Mouse (Mus musculus) hindbrain, embryonic 14.5 days (tissue): ENCODE results near the gene Etl4. TPM values are rescaled to one million over a fixed set of nuclear protein-coding genes. Genes with fewer than 3 reads are reported as not detected.

Experiments used
- ATAC-seq: fragments of 200-750 bp; cut with Nextera tagmentation; 2 replicates; pipeline ENCODE4 v1.8.0; 2017; ENCODE audit warnings: moderate number of reproducible peaks, mild to moderate bottlenecking, moderate TSS enrichment, moderate library complexity; ENCODE audit not compliant: low FRiP score
- DNase-seq: peaks from one replicate; pipeline ENCODE4 v3.0.0-alpha.2; 2015; ENCODE audit warnings: low spot score
- H3K27ac ChIP-seq: fragments of 300-500 bp; sonication (generic); 2 replicates; pipeline ENCODE4 v1.5.1; 2014; ENCODE audit warnings: mild to moderate bottlenecking, moderate library complexity
- H3K27me3 ChIP-seq: fragments of 300-500 bp; sonication (generic); 2 replicates; pipeline ENCODE4 v1.6.1; 2014; ENCODE audit warnings: mild to moderate bottlenecking, low read length, mixed read lengths; ENCODE audit not compliant: control insufficient read depth, insufficient read depth
- H3K36me3 ChIP-seq: fragments of 300-500 bp; sonication (generic); replicated peaks from 2 replicates; pipeline ENCODE4 v1.6.1; 2014; ENCODE audit not compliant: control insufficient read depth, insufficient read depth
- H3K4me1 ChIP-seq: fragments of 300-500 bp; sonication (generic); replicated peaks from 2 replicates; pipeline ENCODE4 v1.6.1; 2014; ENCODE audit warnings: antibody characterized with exemption, low read length, mixed read lengths; ENCODE audit not compliant: control insufficient read depth, insufficient read depth
- H3K4me2 ChIP-seq: fragments of 300-500 bp; sonication (generic); replicated peaks from 2 replicates; pipeline ENCODE4 v1.6.1; 2014; ENCODE audit warnings: mild to moderate bottlenecking, moderate library complexity
- H3K4me3 ChIP-seq: fragments of 300-500 bp; sonication (generic); replicated peaks from 2 replicates; pipeline ENCODE4 v1.5.1; 2014; ENCODE audit warnings: mild to moderate bottlenecking, low read length
- H3K9ac ChIP-seq: fragments of 300-500 bp; sonication (generic); 2 replicates; pipeline ENCODE4 v1.6.1; 2014
- H3K9me3 ChIP-seq: fragments of 300-500 bp; sonication (generic); 2 replicates; pipeline ENCODE4 v1.6.1; 2016; ENCODE audit warnings: low read length; ENCODE audit not compliant: control insufficient read depth
- WGBS: fragments of 180-500 bp; shearing (Covaris S2); extraction: QIAGEN DNeasy Blood & Tissue Kit; methylation state at CpG from one replicate; pipeline ENCODE4 v1.1.7; 2014; 5-methylcytosine and 5-hydroxymethylcytosine counted together
- polyA plus RNA-seq: library from polyadenylated mRNA; unstranded; fragments of >200 nt; fragmentation: Nextera tagmentation; extraction: Ambion mirVana; gene quantifications from 2 replicates; pipeline ENCODE4 v1.2.1, GENCODE M21; 2014

Etl4 gene
- polyA plus RNA-seq, 1 experiment from 2014 or later, result 5.9 TPM

GRCm38 (mm10) chr2:20749687-20750086 lies 840.1 kb downstream of the Etl4 start:
- Histone ChIP-seq H3K27me3 (no peaks in the 10 kb centered on the region), H3K4me1 (no peaks in the 10 kb centered on the region), H3K9ac (no peak overlapping the region), H3K4me3 (no peak overlapping the region), H3K27ac (no peak overlapping the region), H3K9me3 (no peaks in the 10 kb centered on the region), H3K36me3 (no peaks in the 10 kb centered on the region), H3K4me2 (no peak overlapping the region)
- 91% methylated on average over 3 of the region's 3 CpGs for WGBS
- DNase-seq (no peak), ATAC-seq (no peak)

GRCm38 (mm10) chr2:20753282-20754110 lies 843.9 kb downstream of the Etl4 start:
- H3K27ac ChIP-seq, result no peak overlapping the region
- no peak overlapping the region for H3K9ac ChIP-seq

GRCm38 (mm10) chr2:20756964-20757363 lies 847.4 kb downstream of the Etl4 start:
- 94% methylated on average over 3 of the region's 3 CpGs for WGBS
- no peak overlapping the region for H3K27ac ChIP-seq
- H3K4me1 ChIP-seq, result no peaks in the 10 kb centered on the region
- H3K36me3 ChIP-seq, result no peaks in the 10 kb centered on the region
- H3K9ac ChIP-seq, result no peak overlapping the region
- ATAC-seq (no peak), DNase-seq (no peak)
- no peak overlapping the region for H3K4me2 ChIP-seq
- no peak overlapping the region for H3K4me3 ChIP-seq
- H3K9me3 ChIP-seq, result no peaks in the 10 kb centered on the region
- no peaks in the 10 kb centered on the region for H3K27me3 ChIP-seq

More at GRCm38 (mm10) chr2:20753282-20754110, 843.9 kb downstream of the Etl4 start:
- DNase-seq (no peak), ATAC-seq (no peak)
- WGBS, result 89% methylated on average over 8 of the region's 8 CpGs
- no peaks in the 10 kb centered on the region for H3K4me1 ChIP-seq
- H3K9me3 ChIP-seq, result no peaks in the 10 kb centered on the region
- H3K4me2 ChIP-seq, result no peak overlapping the region
- H3K36me3 ChIP-seq, result no peaks in the 10 kb centered on the region
- no peak overlapping the region for H3K4me3 ChIP-seq
- H3K27me3 ChIP-seq, result no peaks in the 10 kb centered on the region

GRCm38 (mm10) chr2:20759045-20759662 lies 849.6 kb downstream of the Etl4 start:
- Histone ChIP-seq H3K27me3 (no peaks in the 10 kb centered on the region), H3K36me3 (no peaks in the 10 kb centered on the region), H3K4me3 (no peak overlapping the region), H3K4me1 (no peaks in the 10 kb centered on the region), H3K27ac (no peak overlapping the region), H3K9ac (no peak overlapping the region), H3K4me2 (no peak overlapping the region), H3K9me3 (no peaks in the 10 kb centered on the region)
- DNase-seq (no peak), ATAC-seq (no peak)
- 82% methylated on average over 7 of the region's 7 CpGs for WGBS

GRCm38 (mm10) chr2:20761320-20761719 lies 851.7 kb downstream of the Etl4 start:
- no peak overlapping the region for H3K4me3 ChIP-seq
- 93% methylated on average over 5 of the region's 5 CpGs for WGBS

GRCm38 (mm10) chr2:20761751-20762150 lies 852.2 kb downstream of the Etl4 start:
- Histone ChIP-seq H3K27ac (no peak overlapping the region), H3K36me3 (no peaks in the 10 kb centered on the region), H3K9me3 (no peaks in the 10 kb centered on the region), H3K4me3 (no peak overlapping the region), H3K27me3 (no peaks in the 10 kb centered on the region), H3K4me1 (no peaks in the 10 kb centered on the region), H3K9ac (no peak overlapping the region), H3K4me2 (no peak overlapping the region)
- 76% methylated on average over 3 of the region's 3 CpGs for WGBS
- ATAC-seq (no peak), DNase-seq (no peak)

More at GRCm38 (mm10) chr2:20761320-20761719, 851.7 kb downstream of the Etl4 start:
- no peak for ATAC-seq
- Histone ChIP-seq H3K36me3 (no peaks in the 10 kb centered on the region), H3K9ac (no peak overlapping the region), H3K27me3 (no peaks in the 10 kb centered on the region), H3K4me1 (no peaks in the 10 kb centered on the region), H3K27ac (no peak overlapping the region), H3K4me2 (no peak overlapping the region), H3K9me3 (no peaks in the 10 kb centered on the region)
- no peak for DNase-seq

GRCm38 (mm10) chr2:20763511-20764212 lies 854.1 kb downstream of the Etl4 start:
- no peak overlapping the region for H3K27ac ChIP-seq
- H3K27me3 ChIP-seq, result no peaks in the 10 kb centered on the region
- H3K36me3 ChIP-seq, result no peaks in the 10 kb centered on the region
- 68% methylated on average over 4 of the region's 4 CpGs for WGBS
- DNase-seq (no peak), ATAC-seq (no peak)
- no peak overlapping the region for H3K4me2 ChIP-seq
- no peaks in the 10 kb centered on the region for H3K9me3 ChIP-seq
- no peak overlapping the region for H3K4me3 ChIP-seq
- H3K4me1 ChIP-seq, result no peaks in the 10 kb centered on the region
- no peak overlapping the region for H3K9ac ChIP-seq

- Histone ChIP-seq H3K36me3 (no peaks in the 10 kb centered on the region), H3K4me2 (no peak overlapping the region), H3K4me1 (no peaks in the 10 kb centered on the region), H3K4me3 (no peak overlapping the region), H3K27me3 (no peaks in the 10 kb centered on the region), H3K27ac (no peak overlapping the region), H3K9ac (no peak overlapping the region), H3K9me3 (no peaks in the 10 kb centered on the region)
- ATAC-seq (no peak), DNase-seq (no peak)
These were observed 855.0 kb downstream of the Etl4 start for GRCm38 (mm10) chr2:20764566-20765090.

GRCm38 (mm10) chr2:20768681-20769080 lies 859.1 kb downstream of the Etl4 start:
- Histone ChIP-seq H3K4me2 (no peak overlapping the region), H3K4me1 (no peaks in the 10 kb centered on the region)

More at GRCm38 (mm10) chr2:20768681-20769080, 859.1 kb downstream of the Etl4 start:
- WGBS, result 76% methylated on average over 5 of the region's 5 CpGs
- Histone ChIP-seq H3K36me3 (no peaks in the 10 kb centered on the region), H3K4me3 (no peak overlapping the region), H3K9ac (no peak overlapping the region), H3K27me3 (no peaks in the 10 kb centered on the region), H3K9me3 (no peaks in the 10 kb centered on the region), H3K27ac (no peak overlapping the region)
- DNase-seq (no peak), ATAC-seq (no peak)
